Mouse (Mus musculus) intestine, embryonic 14.5 days (tissue): ENCODE results near the gene Dnaic1. TPM values are rescaled to one million over a fixed set of nuclear protein-coding genes. Genes with fewer than 3 reads are reported as not detected.

Experiments
- ATAC-seq: fragments of 200-750 bp; cut with Nextera tagmentation; replicated peaks from 2 replicates; pipeline ENCODE4 v1.8.0; 2017; ENCODE audit warnings: low read depth, moderate number of reproducible peaks, moderate TSS enrichment, moderate library complexity; ENCODE audit not compliant: low FRiP score, low TSS enrichment
- DNase-seq: peaks from one replicate; pipeline ENCODE4 v3.0.0-alpha.2; 2018; ENCODE audit warnings: low spot score
- H3K27ac ChIP-seq: fragments of 300-500 bp; sonication (generic); 2 replicates; pipeline ENCODE4 v1.5.1; 2014; ENCODE audit warnings: low read depth, mild to moderate bottlenecking, control low read depth
- H3K27me3 ChIP-seq: fragments of 300-500 bp; sonication (generic); replicated peaks from 2 replicates; pipeline ENCODE4 v1.6.1; 2014; ENCODE audit warnings: low read length, control low read depth; ENCODE audit not compliant: control insufficient read depth, insufficient read depth
- H3K36me3 ChIP-seq: fragments of 300-500 bp; sonication (generic); 2 replicates; pipeline ENCODE4 v1.6.1; 2014; ENCODE audit warnings: low read length, control low read depth; ENCODE audit not compliant: control insufficient read depth, insufficient read depth
- H3K4me1 ChIP-seq: fragments of 300-500 bp; sonication (generic); replicated peaks from 2 replicates; pipeline ENCODE4 v1.6.1; 2014; ENCODE audit warnings: low read length, control low read depth, mixed read lengths; ENCODE audit not compliant: control insufficient read depth, insufficient read depth
- H3K4me2 ChIP-seq: fragments of 300-500 bp; sonication (generic); 2 replicates; pipeline ENCODE4 v1.6.1; 2014; ENCODE audit warnings: low read length
- H3K4me3 ChIP-seq: fragments of 300-500 bp; sonication (generic); 2 replicates; pipeline ENCODE4 v1.5.1; 2014; ENCODE audit warnings: low read depth, low read length, control low read depth, mixed read lengths
- H3K9ac ChIP-seq: fragments of 300-500 bp; sonication (generic); 2 replicates; pipeline ENCODE4 v1.6.1; 2014; ENCODE audit warnings: mild to moderate bottlenecking, low read length
- H3K9me3 ChIP-seq: fragments of 300-500 bp; sonication (generic); 2 replicates; pipeline ENCODE4 v1.6.1; 2016; ENCODE audit warnings: low read length, control low read depth; ENCODE audit not compliant: control insufficient read depth
- WGBS: fragments of 180-500 bp; shearing (Covaris S2); extraction: QIAGEN DNeasy Blood & Tissue Kit; methylation state at CpG from one replicate; pipeline ENCODE4 v1.1.7; 2014; 5-methylcytosine and 5-hydroxymethylcytosine counted together
- polyA plus RNA-seq: library from polyadenylated mRNA; unstranded; fragments of >200 nt; fragmentation: Nextera tagmentation; extraction: Ambion mirVana; gene quantifications from 2 replicates; pipeline ENCODE4 v1.2.1, GENCODE M21; 2014

Dnaic1 gene
- polyA plus RNA-seq, 1 experiment from 2014 or later: 3.4 TPM

DNA sequence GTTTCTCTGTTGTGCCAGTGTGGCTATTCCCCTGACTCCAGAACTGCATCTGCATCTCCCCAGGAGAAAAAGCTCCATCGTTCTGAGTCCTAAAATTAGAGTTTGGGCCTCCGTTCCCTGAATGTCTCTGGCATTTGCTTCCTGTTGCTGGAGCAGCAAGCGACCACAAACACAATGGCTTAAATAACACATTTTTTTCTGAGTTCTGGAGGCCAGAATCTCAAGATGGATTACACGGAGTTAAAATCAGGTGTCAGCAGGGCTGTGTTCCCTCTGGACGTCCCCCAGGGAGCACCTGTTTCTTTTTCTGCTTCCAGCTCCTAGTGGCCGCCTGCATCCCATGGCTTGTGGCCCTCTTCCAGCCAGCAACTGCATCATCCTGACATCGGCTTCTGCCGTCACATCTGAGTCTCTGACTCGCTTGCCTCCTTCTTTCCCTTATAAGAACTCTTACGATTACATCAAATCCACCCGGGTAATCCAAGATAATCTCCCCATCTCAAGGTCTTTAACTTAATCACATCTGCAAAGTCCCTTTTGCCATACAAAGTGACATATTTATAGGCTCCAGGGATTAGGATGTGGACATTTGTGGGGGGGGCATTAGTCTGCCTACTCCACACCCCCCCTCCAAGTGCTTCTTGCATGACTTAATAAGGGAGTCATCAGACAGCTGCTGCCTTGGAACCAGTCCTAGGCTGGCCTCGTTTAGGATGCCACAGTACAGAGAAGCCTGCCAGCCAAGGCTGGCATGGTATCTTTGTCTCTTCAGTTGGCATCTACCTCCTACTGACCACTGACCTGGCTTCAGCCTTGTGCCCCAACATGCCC lies 49.6 kb downstream of the Dnaic1 start:
- Histone ChIP-seq H3K9me3 (no peaks in the 10 kb centered on the region), H3K27me3 (0 out of 2 replicates have a peak, but pooled peaks cover 5% of the 10 kb centered on the region), H3K4me1 (no peaks in the 10 kb centered on the region), H3K4me2 (no peak overlapping the region), H3K27ac (no peak overlapping the region), H3K4me3 (no peak overlapping the region), H3K36me3 (no peaks in the 10 kb centered on the region), H3K9ac (no peak overlapping the region)
- DNase-seq (no peak), ATAC-seq (no peak)
- WGBS: 48% methylated on average over 12 of the region's 12 CpGs

DNA sequence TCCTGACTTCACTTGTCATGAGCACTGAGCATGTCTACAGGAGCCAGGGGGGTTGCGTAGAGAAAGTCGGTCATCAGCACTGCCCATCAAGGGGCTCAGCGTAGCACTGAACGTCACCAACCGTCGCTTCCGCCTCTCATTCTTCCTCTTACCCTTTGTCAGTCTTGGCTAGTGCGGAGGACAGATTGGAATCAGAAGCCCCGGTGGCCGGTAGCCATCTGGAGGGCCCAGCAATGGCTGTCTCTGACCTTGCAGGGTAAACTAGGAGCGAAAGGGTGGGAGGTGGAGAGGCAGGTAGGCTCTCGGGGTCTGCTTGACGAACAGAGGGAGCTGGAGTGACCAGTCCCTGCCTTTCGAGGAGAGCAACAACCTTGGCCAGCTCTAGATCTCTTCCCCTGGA lies 52.5 kb downstream of the Dnaic1 start:
- Histone ChIP-seq H3K9me3 (no peaks in the 10 kb centered on the region), H3K4me3 (no peak overlapping the region), H3K4me2 (no peak overlapping the region), H3K9ac (no peak overlapping the region), H3K36me3 (no peaks in the 10 kb centered on the region), H3K4me1 (no peaks in the 10 kb centered on the region), H3K27me3 (0 out of 2 replicates have a peak, but pooled peaks cover 5% of the 10 kb centered on the region), H3K27ac (no peak overlapping the region)
- 83% methylated on average over 14 of the region's 14 CpGs for WGBS
- no peak for ATAC-seq
- no peak for DNase-seq

DNA sequence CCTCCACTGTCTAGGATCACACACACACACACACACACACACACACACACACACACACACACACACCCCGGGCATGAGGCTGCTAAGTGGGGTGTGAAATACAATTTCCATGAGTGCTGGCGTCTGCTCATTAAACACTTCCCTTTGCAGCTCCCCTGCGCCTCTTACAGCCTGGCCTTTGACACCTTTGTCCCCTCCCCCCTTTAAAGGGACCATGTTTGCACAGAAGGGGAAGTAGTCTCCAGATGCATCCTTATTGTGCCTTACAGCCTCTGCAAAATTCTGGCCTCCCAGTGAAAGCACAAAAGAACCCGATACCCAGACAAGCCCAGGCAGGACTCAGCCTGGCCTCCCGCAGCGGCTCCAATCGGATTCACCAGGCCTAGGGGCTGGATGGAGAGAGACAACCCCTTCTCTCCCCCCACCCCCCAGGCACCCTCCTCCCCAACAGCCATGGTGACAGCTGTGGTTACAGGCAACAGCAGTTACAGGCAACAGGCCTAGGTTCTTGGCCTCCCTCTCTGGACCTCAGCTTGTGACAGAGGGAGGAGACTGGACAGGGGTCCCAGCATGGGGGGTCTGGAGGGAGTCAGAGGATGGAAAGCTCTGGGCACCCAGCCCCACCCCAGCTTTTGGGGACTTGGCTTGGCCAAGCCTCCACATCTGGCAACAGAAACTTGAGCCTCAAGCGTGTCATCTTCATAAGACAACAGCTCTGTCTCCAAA lies 58.8 kb downstream of the Dnaic1 start:
- peak; percentile 44 for ATAC-seq
- 6% methylated on average over 8 of the region's 8 CpGs for WGBS
- H3K4me2 ChIP-seq: no peak overlapping the region
- H3K4me3 ChIP-seq: no peak overlapping the region
- H3K9ac ChIP-seq: no peak overlapping the region
- DNase-seq: peak; percentile 65
- no peaks in the 10 kb centered on the region for H3K36me3 ChIP-seq
- no peaks in the 10 kb centered on the region for H3K27me3 ChIP-seq
- H3K27ac ChIP-seq: peak overlapping the region; percentile 39
- H3K4me1 ChIP-seq: peaks cover 29% of the 10 kb centered on the region
- no peaks in the 10 kb centered on the region for H3K9me3 ChIP-seq

DNA sequence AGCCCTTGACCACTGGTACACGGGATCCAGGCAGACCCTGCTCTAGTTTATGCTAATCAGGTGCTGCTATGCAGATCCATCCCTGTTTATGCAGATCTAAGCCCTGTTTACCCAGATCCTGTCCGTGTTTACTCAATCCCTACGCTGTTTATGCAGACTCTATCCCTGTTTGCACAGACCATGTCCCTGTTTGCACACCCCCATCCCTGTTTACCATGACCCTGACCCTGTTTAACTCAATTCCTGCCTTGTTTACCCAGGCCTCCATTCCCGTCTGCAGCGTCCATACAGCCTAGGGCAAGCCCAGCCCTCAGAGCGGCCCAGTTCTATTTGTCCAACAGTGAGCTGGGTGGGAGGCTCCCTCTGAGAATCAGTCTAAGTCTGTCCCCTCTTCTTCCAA lies 60.6 kb downstream of the Dnaic1 start:
- WGBS: 23% methylated on average over 6 of the region's 6 CpGs
- no peaks in the 10 kb centered on the region for H3K27me3 ChIP-seq
- H3K4me1 ChIP-seq: peaks cover 29% of the 10 kb centered on the region
- no peak for DNase-seq
- no peak for ATAC-seq
- no peak overlapping the region for H3K4me3 ChIP-seq
- no peaks in the 10 kb centered on the region for H3K36me3 ChIP-seq
- H3K9ac ChIP-seq: no peak overlapping the region
- no peak overlapping the region for H3K4me2 ChIP-seq
- no peak overlapping the region; the same call in 1 of the 2 replicates for H3K27ac ChIP-seq
- H3K9me3 ChIP-seq: no peaks in the 10 kb centered on the region

DNA sequence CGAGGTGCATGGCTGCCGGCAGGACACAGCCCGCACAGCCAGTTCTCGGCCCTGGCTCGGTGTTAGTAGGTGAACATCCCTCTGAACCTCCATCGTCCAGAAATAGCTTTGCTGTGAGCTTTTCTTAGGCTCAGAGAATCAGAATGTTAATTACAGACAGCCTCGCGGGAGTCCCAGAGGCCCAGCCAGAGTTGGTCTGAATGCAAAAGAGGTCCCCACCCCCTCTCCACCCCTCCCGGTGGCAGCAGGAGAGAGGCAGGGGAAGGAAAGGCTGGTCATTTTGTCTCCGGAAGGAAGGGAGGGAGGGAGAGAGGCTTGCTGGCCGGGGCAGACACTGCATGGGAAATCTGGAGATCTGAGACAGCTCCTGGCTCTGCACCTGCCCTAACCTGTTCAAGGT lies 61.8 kb downstream of the Dnaic1 start:
- H3K4me1 ChIP-seq: peaks cover 35% of the 10 kb centered on the region
- H3K27ac ChIP-seq: peak overlapping the region; percentile 47; the same call in 1 of the 2 replicates
- no peak overlapping the region for H3K9ac ChIP-seq
- 9% methylated on average over 11 of the region's 11 CpGs for WGBS
- peak overlapping the region; percentile 2; the same call in 1 of the 2 replicates for H3K4me2 ChIP-seq
- no peak overlapping the region for H3K4me3 ChIP-seq
- H3K27me3 ChIP-seq: no peaks in the 10 kb centered on the region
- no peaks in the 10 kb centered on the region for H3K9me3 ChIP-seq
- H3K36me3 ChIP-seq: no peaks in the 10 kb centered on the region
- DNase-seq (no peak), ATAC-seq (no peak)

DNA sequence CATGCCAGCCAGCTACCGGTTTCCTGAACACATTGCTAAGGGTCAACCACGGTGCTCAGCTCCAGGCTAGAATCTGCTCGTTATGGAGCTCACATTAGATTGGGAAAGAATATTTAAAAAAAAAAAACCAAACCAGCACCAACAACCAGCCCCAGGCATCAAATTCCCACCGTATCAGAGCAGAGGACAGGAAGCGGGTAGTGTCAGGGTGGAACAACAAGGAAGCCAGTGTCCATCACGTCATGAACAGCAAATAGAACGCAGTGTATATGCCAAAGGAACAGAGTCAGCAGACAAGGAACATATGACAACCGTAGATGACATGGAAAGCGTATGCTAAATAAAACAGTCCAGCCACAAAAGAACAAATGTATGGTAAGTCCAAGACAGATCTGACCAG lies 63.4 kb downstream of the Dnaic1 start:
- 75% methylated on average over 9 of the region's 9 CpGs for WGBS
- no peak for DNase-seq
- H3K4me2 ChIP-seq: no peak overlapping the region
- ATAC-seq: no peak
- no peaks in the 10 kb centered on the region for H3K27me3 ChIP-seq
- H3K9me3 ChIP-seq: no peaks in the 10 kb centered on the region
- H3K4me3 ChIP-seq: no peak overlapping the region
- no peaks in the 10 kb centered on the region for H3K36me3 ChIP-seq
- no peak overlapping the region for H3K27ac ChIP-seq
- peaks cover 36% of the 10 kb centered on the region for H3K4me1 ChIP-seq
- H3K9ac ChIP-seq: no peak overlapping the region

DNA sequence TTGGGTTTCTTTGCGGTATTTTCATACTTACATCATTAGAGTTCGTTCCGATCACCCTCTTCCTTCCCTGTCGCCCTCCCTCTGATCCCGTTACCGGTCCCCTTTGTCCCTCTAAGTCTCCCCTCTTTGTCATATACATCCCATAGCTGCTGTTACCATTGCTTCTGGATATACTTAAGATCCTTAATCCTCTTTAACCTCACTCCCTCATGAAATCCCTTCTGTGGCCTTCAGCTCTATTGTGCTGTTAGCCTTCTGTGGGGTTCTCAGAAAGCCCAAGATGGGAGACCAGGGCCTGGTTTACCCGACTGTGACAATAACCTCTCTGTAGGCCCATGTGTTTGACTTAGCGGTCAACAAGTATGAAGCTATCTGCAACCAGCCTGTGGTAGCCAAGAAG lies 65.1 kb downstream of the Dnaic1 start:
- WGBS: 94% methylated on average over 8 of the region's 8 CpGs
- Histone ChIP-seq H3K36me3 (no peaks in the 10 kb centered on the region), H3K4me1 (peaks cover 28% of the 10 kb centered on the region), H3K9me3 (no peaks in the 10 kb centered on the region), H3K27me3 (peaks cover 9% of the 10 kb centered on the region; the same call in 1 of the 2 replicates), H3K27ac (no peak overlapping the region), H3K4me3 (no peak overlapping the region), H3K4me2 (no peak overlapping the region), H3K9ac (no peak overlapping the region)
- DNase-seq (no peak), ATAC-seq (no peak)

DNA sequence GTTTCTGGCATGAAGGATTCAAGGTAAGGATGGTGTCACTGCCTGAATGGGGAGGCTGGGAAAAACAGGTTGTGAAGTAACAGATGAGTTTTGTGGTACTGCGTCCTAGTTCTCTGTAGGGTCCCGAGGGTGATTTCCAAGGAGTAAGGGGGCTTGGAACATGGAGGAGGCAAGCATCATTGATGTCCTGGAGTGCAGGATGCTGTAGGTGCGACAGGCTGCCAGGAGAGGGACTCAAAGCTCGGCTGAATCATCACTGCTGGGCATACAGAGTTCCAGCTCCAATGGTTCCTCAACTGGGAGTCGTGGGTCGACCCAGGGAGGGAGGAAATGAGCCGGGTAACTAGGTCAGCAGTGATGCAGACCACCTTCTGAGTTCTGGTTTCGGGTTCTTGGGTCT lies 65.6 kb downstream of the Dnaic1 start:
- H3K36me3 ChIP-seq: no peaks in the 10 kb centered on the region
- H3K4me3 ChIP-seq: no peak overlapping the region
- DNase-seq: no peak
- peaks cover 23% of the 10 kb centered on the region for H3K4me1 ChIP-seq
- H3K9me3 ChIP-seq: no peaks in the 10 kb centered on the region
- H3K27me3 ChIP-seq: peaks cover 9% of the 10 kb centered on the region; the same call in 1 of the 2 replicates
- H3K27ac ChIP-seq: no peak overlapping the region
- 65% methylated on average over 8 of the region's 8 CpGs for WGBS
- no peak overlapping the region for H3K9ac ChIP-seq
- no peak overlapping the region for H3K4me2 ChIP-seq
- ATAC-seq: no peak
